Mouse (Mus musculus): ENCODE data around the gene Lamb1.

DNA sequence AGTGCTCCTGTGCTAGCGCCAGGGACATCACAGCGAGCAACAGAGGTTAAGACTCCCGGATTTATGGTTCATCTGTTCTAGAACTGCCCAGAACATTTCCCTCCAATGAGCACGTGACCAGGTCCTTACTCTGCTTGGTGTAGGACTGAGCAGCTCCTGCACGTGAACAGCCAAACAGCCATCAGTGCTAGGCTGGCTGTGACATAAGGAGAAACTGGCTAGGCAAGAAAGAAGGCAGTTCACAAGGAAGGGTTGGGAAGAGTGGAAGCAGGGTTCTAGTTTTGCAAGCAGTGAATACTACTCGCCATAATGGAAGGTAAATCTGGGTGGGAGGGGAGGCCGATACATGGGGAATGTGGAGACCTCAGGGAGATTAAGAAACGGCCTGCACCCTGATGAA lies 10.1 kb upstream of the Lamb1 start:
- TF ChIP-seq EP300 (IDR thresholded peaks at IDR 0.05; ENCODE audit: low read length) = no peak
- TF ChIP-seq MAX (IDR thresholded peaks at IDR 0.05; ENCODE audit: low read length) = no peak
- TF ChIP-seq E2F4 (IDR thresholded peaks at IDR 0.05; ENCODE audit: insufficient replicate concordance, low read depth, low read length) = no peak
- no peak for TF ChIP-seq CHD2 (IDR thresholded peaks at IDR 0.05; ENCODE audit: low read length)
- TF ChIP-seq MXI1 (IDR thresholded peaks at IDR 0.05; ENCODE audit: low read depth, low read length) = no peak
- no peak for TF ChIP-seq CTCF (conservative IDR thresholded peaks at IDR 0.05 in 1 of 2, IDR thresholded peaks at IDR 0.05 in 1 of 2; ENCODE audit: low read depth in 2 of 2, low read length in 2 of 2)
- no peak for TF ChIP-seq KAT2A (IDR thresholded peaks at IDR 0.05; ENCODE audit: insufficient replicate concordance, low read length)
